Mouse (Mus musculus) Patski (cell line): ENCODE measurements at regions not wholly inside any gene's neighbourhood (a gene's known extent, or its start where the extent isn't known, plus 50 kb on each side); places are given as distances from the start of the nearest gene placed in this dataset.
A peak's percentile ranks its signal among the peaks of the same experiment; 100 is the strongest.

Source experiments
- ATAC-seq: fragments of 100-300 bp; one replicate; pipeline ENCODE4 v1.8.0; 2021
- CTCF ChIA-PET: fragments of 350-600 bp; sonication (Branson Sonifier 250); formaldehyde crosslinking; loops from one replicate; lab custom pipeline; 2022; ENCODE audit warnings: inconsistent platforms; lab: Charles Lee
- POLR2A ChIA-PET: fragments of 350-600 bp; sonication (Branson Sonifier 250); formaldehyde crosslinking; loops from one replicate; lab custom pipeline; 2022; ENCODE audit warnings: antibody characterized with exemption, inconsistent platforms; lab: Charles Lee
- DNase-seq: peaks from one replicate; pipeline ENCODE4 v3.0.0-alpha.2; 2011; ENCODE audit warnings: low read depth, low spot score
- H3K27me3 ChIP-seq: fragments of 371-371 bp; one replicate; pipeline ENCODE4 v1.5.1; 2021
- CTCF ChIP-seq: fragments of 100-300 bp; IDR thresholded peaks from one replicate; pipeline ENCODE4 v1.5.1; 2021
- in situ Hi-C: fragments of 300-500 bp; cut with MboI; formaldehyde crosslinking; loops from 3 replicates; pipeline ENCODE4 v1.11.1; 2018; ENCODE audit warnings: low pct_unique_long_range_greater_than_20kb, mixed read lengths

- TF ChIP-seq CTCF, result no peak
- ATAC-seq, result no peak
- in situ Hi-C loops, result no loop called here
- ChIA-PET POLR2A (no interaction called here), CTCF (no interaction called here)
- peaks cover 6% of the 10 kb centered on the region for H3K27me3 ChIP-seq
- no peak for DNase-seq
Measured at GRCm38 (mm10) chr5:111597733-111598132, 136.0 kb upstream of the Gm26897 start.

- POLR2A ChIA-PET, result no interaction called here
- H3K27me3 ChIP-seq, result peaks cover 6% of the 10 kb centered on the region
- CTCF ChIA-PET, result no interaction called here
- DNase-seq (no peak), ATAC-seq (no peak)
- in situ Hi-C loops, result no loop called here
- no peak for TF ChIP-seq CTCF
Measured at GRCm38 (mm10) chr5:111601711-111602521, 131.8 kb upstream of the Gm26897 start.

GRCm38 (mm10) chr5:111613687-111614086 lies 120.0 kb upstream of the Gm26897 start:
- in situ Hi-C loops, result no loop called here
- TF ChIP-seq CTCF, result no peak
- DNase-seq, result no peak
- no peaks in the 10 kb centered on the region for H3K27me3 ChIP-seq
- ATAC-seq, result no peak
- ChIA-PET POLR2A (no interaction called here), CTCF (no interaction called here)

- in situ Hi-C loops, result no loop called here
- H3K27me3 ChIP-seq, result no peaks in the 10 kb centered on the region
- CTCF ChIA-PET, result no interaction called here
- POLR2A ChIA-PET, result no interaction called here
- TF ChIP-seq CTCF, result no peak
- DNase-seq (peak; percentile 10), ATAC-seq (no peak)
Measured at GRCm38 (mm10) chr5:111619974-111620373, 113.8 kb upstream of the Gm26897 start.

- in situ Hi-C loops, result no loop called here
- H3K27me3 ChIP-seq, result no peaks in the 10 kb centered on the region
- no peak for DNase-seq
- ChIA-PET POLR2A (no interaction called here), CTCF (no interaction called here)
- no peak for ATAC-seq
- TF ChIP-seq CTCF, result no peak
Measured at GRCm38 (mm10) chr5:111620626-111621025, 113.1 kb upstream of the Gm26897 start.

- in situ Hi-C loops, result no loop called here
- H3K27me3 ChIP-seq, result no peaks in the 10 kb centered on the region
- ATAC-seq, result no peak
- POLR2A ChIA-PET, result no interaction called here
- CTCF ChIA-PET, result no interaction called here
- no peak for DNase-seq
- TF ChIP-seq CTCF, result no peak
Measured at GRCm38 (mm10) chr5:111622481-111622880, 111.2 kb upstream of the Gm26897 start.

- ATAC-seq (no peak), DNase-seq (no peak)
- no peak for TF ChIP-seq CTCF
- in situ Hi-C loops, result no loop called here
- ChIA-PET CTCF (no interaction called here), POLR2A (interaction anchor here (1.2 kb wide), 1 partner anchor 8 kb away, joined by 3 read pairs; no protein-coding TSS in a partner anchor)
- no peaks in the 10 kb centered on the region for H3K27me3 ChIP-seq
Measured at GRCm38 (mm10) chr5:111626273-111626798, 107.4 kb upstream of the Gm26897 start.

GRCm38 (mm10) chr5:111630313-111630844 lies 103.3 kb upstream of the Gm26897 start:
- no peaks in the 10 kb centered on the region for H3K27me3 ChIP-seq
- peak; percentile 4 for ATAC-seq
- in situ Hi-C loops, result no loop called here
- CTCF ChIA-PET, result no interaction called here
- no peak for DNase-seq
- POLR2A ChIA-PET, result no interaction called here
- TF ChIP-seq CTCF, result no peak

GRCm38 (mm10) chr5:111631572-111632161 lies 102.1 kb upstream of the Gm26897 start:
- TF ChIP-seq CTCF, result no peak
- in situ Hi-C loops, result no loop called here
- peaks cover 5% of the 10 kb centered on the region for H3K27me3 ChIP-seq
- POLR2A ChIA-PET, result no interaction called here
- CTCF ChIA-PET, result no interaction called here
- DNase-seq, result no peak
- ATAC-seq, result no peak

- H3K27me3 ChIP-seq, result peaks cover 22% of the 10 kb centered on the region
- CTCF ChIA-PET, result no interaction called here
- DNase-seq (no peak), ATAC-seq (no peak)
- POLR2A ChIA-PET, result no interaction called here
- TF ChIP-seq CTCF, result no peak
- in situ Hi-C loops, result no loop called here
Measured at GRCm38 (mm10) chr5:111635092-111635491, 98.6 kb upstream of the Gm26897 start.

- no peak for ATAC-seq
- TF ChIP-seq CTCF, result no peak
- no peak for DNase-seq
- ChIA-PET CTCF (no interaction called here), POLR2A (no interaction called here)
- in situ Hi-C loops, result no loop called here
- H3K27me3 ChIP-seq, result peaks cover 23% of the 10 kb centered on the region
Measured at GRCm38 (mm10) chr5:111636969-111637368, 96.8 kb upstream of the Gm26897 start.
